Mouse (Mus musculus) small intestine, adult 2 months (tissue): ENCODE measurements around the gene Hebp2.

Source experiments
- CTCF ChIP-seq: fragments of 200-500 bp; IDR thresholded peaks from 2 replicates; pipeline ENCODE4 v1.5.1; 2012; ENCODE audit warnings: low read depth, mild to moderate bottlenecking, control low read depth, inconsistent platforms, low read length, moderate library complexity, mixed read lengths; ENCODE audit not compliant: insufficient replicate concordance, insufficient read length; ENCODE audit errors: extremely low read depth
- POLR2A ChIP-seq: fragments of 200-500 bp; IDR thresholded peaks from 2 replicates; pipeline ENCODE4 v1.6.1; 2012; ENCODE audit warnings: low read depth, mild to moderate bottlenecking, control low read depth, inconsistent platforms, low read length, moderate library complexity

DNA sequence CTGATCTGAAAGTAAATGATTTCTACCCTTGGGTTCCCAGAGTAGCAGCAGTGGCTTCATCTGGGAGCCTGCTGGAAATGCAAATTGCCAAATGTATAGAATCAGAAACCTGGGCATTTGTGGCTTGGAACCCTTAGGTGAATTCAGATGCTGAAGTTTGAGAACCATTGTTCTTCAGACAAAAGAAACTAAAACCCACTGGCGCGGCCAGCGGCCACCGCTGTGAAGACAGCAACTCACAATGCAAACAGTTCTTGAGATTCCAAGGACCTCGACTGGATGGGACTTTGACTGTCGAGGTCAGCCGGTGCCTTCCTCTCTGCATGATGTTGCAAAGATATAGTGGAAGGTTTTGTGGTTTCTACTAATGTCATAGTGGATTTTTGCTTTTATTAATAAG, 38.3 kb upstream of the Hebp2 start:
- TF ChIP-seq POLR2A (no peak), CTCF (no peak)
